Mouse (Mus musculus) midbrain, embryonic 14.5 days (tissue): ENCODE measurements around the gene Serinc4. TPM values are rescaled to one million over a fixed set of nuclear protein-coding genes. Genes with fewer than 3 reads are reported as not detected.
A peak's percentile ranks its signal among the peaks of the same experiment; 100 is the strongest.

Source experiments
- ATAC-seq: fragments of 200-750 bp; cut with Nextera tagmentation; 2 replicates; pipeline ENCODE4 v1.8.0; 2017; ENCODE audit warnings: moderate number of reproducible peaks, moderate library complexity; ENCODE audit not compliant: low FRiP score, low TSS enrichment
- DNase-seq: peaks from one replicate; pipeline ENCODE4 v3.0.0-alpha.2; 2015
- H3K27ac ChIP-seq: fragments of 300-500 bp; sonication (generic); replicated peaks from 2 replicates; pipeline ENCODE4 v1.5.1; 2014; ENCODE audit warnings: mild to moderate bottlenecking, low read depth, low read length, moderate library complexity
- H3K27me3 ChIP-seq: fragments of 300-500 bp; sonication (generic); 2 replicates; pipeline ENCODE4 v1.6.1; 2014; ENCODE audit warnings: low read length, control low read depth, mixed read lengths; ENCODE audit not compliant: control insufficient read depth, insufficient read depth
- H3K36me3 ChIP-seq: fragments of 300-500 bp; sonication (generic); 2 replicates; pipeline ENCODE4 v1.6.1; 2014; ENCODE audit warnings: low read length, control low read depth; ENCODE audit not compliant: control insufficient read depth, insufficient read depth
- H3K4me1 ChIP-seq: fragments of 300-500 bp; sonication (generic); 2 replicates; pipeline ENCODE4 v1.6.1; 2014; ENCODE audit warnings: mild to moderate bottlenecking, antibody characterized with exemption, low read length, control low read depth; ENCODE audit not compliant: control insufficient read depth, insufficient read depth
- H3K4me2 ChIP-seq: fragments of 300-500 bp; sonication (generic); 2 replicates; pipeline ENCODE4 v1.6.1; 2014; ENCODE audit warnings: mild to moderate bottlenecking, low read length, moderate library complexity
- H3K4me3 ChIP-seq: fragments of 300-500 bp; sonication (generic); replicated peaks from 2 replicates; pipeline ENCODE4 v1.5.1; 2014; ENCODE audit warnings: low read depth, low read length
- H3K9ac ChIP-seq: fragments of 300-500 bp; sonication (generic); replicated peaks from 2 replicates; pipeline ENCODE4 v1.6.1; 2014; ENCODE audit warnings: mild to moderate bottlenecking, low read length, moderate library complexity
- H3K9me3 ChIP-seq: fragments of 300-500 bp; sonication (generic); 2 replicates; pipeline ENCODE4 v1.6.1; 2016; ENCODE audit warnings: low read length, control low read depth, mixed read lengths; ENCODE audit not compliant: control insufficient read depth
- WGBS: fragments of 180-500 bp; shearing (Covaris S2); extraction: QIAGEN DNeasy Blood & Tissue Kit; methylation state at CpG from one replicate; pipeline ENCODE4 v1.1.7; 2014; 5-methylcytosine and 5-hydroxymethylcytosine counted together
- polyA plus RNA-seq: library from polyadenylated mRNA; unstranded; fragments of >200 nt; fragmentation: Nextera tagmentation; extraction: Ambion mirVana; gene quantifications from 2 replicates; pipeline ENCODE4 v1.2.1, GENCODE M21; 2014

The Serinc4 gene
- polyA plus RNA-seq, 1 experiment from 2014 or later, result 1.8 TPM

- Histone ChIP-seq H3K4me2 (peak overlapping the region; percentile 61), H3K9me3 (no peaks in the 10 kb centered on the region), H3K9ac (peak overlapping the region; percentile 80), H3K36me3 (peaks cover 24% of the 10 kb centered on the region), H3K4me1 (peaks cover 12% of the 10 kb centered on the region), H3K27me3 (no peaks in the 10 kb centered on the region), H3K27ac (peak overlapping the region; percentile 93), H3K4me3 (peak overlapping the region; percentile 97)
- DNase-seq (no peak), ATAC-seq (no peak)
- 4% methylated on average over 7 of the region's 7 CpGs for WGBS
Observed at GRCm38 (mm10) chr2:121450093-121450492, 6.5 kb downstream of the Serinc4 start.

GRCm38 (mm10) chr2:121449545-121450011 lies 7.0 kb downstream of the Serinc4 start:
- peaks cover 23% of the 10 kb centered on the region for H3K36me3 ChIP-seq
- H3K4me2 ChIP-seq, result peak overlapping the region; percentile 61
- peak; percentile 72 for ATAC-seq
- peaks cover 12% of the 10 kb centered on the region for H3K4me1 ChIP-seq
- H3K27me3 ChIP-seq, result no peaks in the 10 kb centered on the region
- no peak for DNase-seq
- peak overlapping the region; percentile 93 for H3K27ac ChIP-seq
- H3K9ac ChIP-seq, result peak overlapping the region; percentile 80
- under 1% methylated on average over 37 of the region's 54 CpGs for WGBS
- H3K4me3 ChIP-seq, result peak overlapping the region; percentile 97
- no peaks in the 10 kb centered on the region for H3K9me3 ChIP-seq

GRCm38 (mm10) chr2:121448739-121449535 lies 7.6 kb downstream of the Serinc4 start, which contains the start of gene Serf2:
Gene Serf2, plus strand, starts transcription at chr2:121449195.
- WGBS, result under 1% methylated on average over 74 of the region's 74 CpGs
- H3K9me3 ChIP-seq, result no peaks in the 10 kb centered on the region
- peak within 1 kb of the TSS; percentile 80 for H3K9ac ChIP-seq

GRCm38 (mm10) chr2:121448136-121448535 lies 8.4 kb downstream of the Serinc4 start:
- Histone ChIP-seq H3K9ac (0 out of 2 replicates have a peak overlapping the region, but pooled peaks have one; percentile 50), H3K4me1 (peaks cover 12% of the 10 kb centered on the region), H3K4me3 (peak overlapping the region; percentile 97), H3K4me2 (peak overlapping the region; percentile 61), H3K36me3 (peaks cover 18% of the 10 kb centered on the region), H3K27me3 (0 out of 2 replicates have a peak, but pooled peaks cover 1% of the 10 kb centered on the region), H3K9me3 (no peaks in the 10 kb centered on the region), H3K27ac (0 out of 2 replicates have a peak overlapping the region, but pooled peaks have one; percentile 55)
- WGBS, result 14% methylated on average over 9 of the region's 9 CpGs
- ATAC-seq (no peak), DNase-seq (peak; percentile 56)

More at GRCm38 (mm10) chr2:121448739-121449535, 7.6 kb downstream of the Serinc4 start, which contains the start of gene Serf2:
- Histone ChIP-seq H3K27me3 (no peaks in the 10 kb centered on the region), H3K4me1 (peaks cover 12% of the 10 kb centered on the region), H3K36me3 (peaks cover 20% of the 10 kb centered on the region), H3K27ac (peak within 1 kb of the TSS; percentile 93), H3K4me2 (peak within 1 kb of the TSS; percentile 61), H3K4me3 (peak within 1 kb of the TSS; percentile 97)
- peak; percentile 99 for DNase-seq
- ATAC-seq, result peak; percentile 100

GRCm38 (mm10) chr2:121447006-121447405 lies 9.6 kb downstream of the Serinc4 start:
- no peak overlapping the region for H3K4me3 ChIP-seq
- H3K9me3 ChIP-seq, result no peaks in the 10 kb centered on the region
- no peak overlapping the region for H3K9ac ChIP-seq
- no peak overlapping the region for H3K27ac ChIP-seq
- H3K27me3 ChIP-seq, result peaks cover 12% of the 10 kb centered on the region
- peaks cover 20% of the 10 kb centered on the region for H3K4me1 ChIP-seq
- ATAC-seq (no peak), DNase-seq (no peak)
- no peak overlapping the region for H3K4me2 ChIP-seq
- H3K36me3 ChIP-seq, result peaks cover 7% of the 10 kb centered on the region; the same call in 1 of the 2 replicates
- WGBS, result 95% methylated on average over 3 of the region's 3 CpGs

GRCm38 (mm10) chr2:121446506-121446905 lies 10.1 kb downstream of the Serinc4 start:
- H3K4me2 ChIP-seq, result no peak overlapping the region
- H3K4me1 ChIP-seq, result peaks cover 22% of the 10 kb centered on the region
- ATAC-seq (no peak), DNase-seq (no peak)
- no peak overlapping the region for H3K27ac ChIP-seq
- no peak overlapping the region for H3K9ac ChIP-seq
- H3K4me3 ChIP-seq, result no peak overlapping the region
- no peaks in the 10 kb centered on the region for H3K9me3 ChIP-seq
- WGBS, result 80% methylated on average over 4 of the region's 4 CpGs
- H3K36me3 ChIP-seq, result peaks cover 5% of the 10 kb centered on the region; the same call in 1 of the 2 replicates
- peaks cover 17% of the 10 kb centered on the region for H3K27me3 ChIP-seq

- Histone ChIP-seq H3K36me3 (no peaks in the 10 kb centered on the region), H3K27me3 (peaks cover 25% of the 10 kb centered on the region), H3K9ac (no peak overlapping the region), H3K4me1 (peaks cover 11% of the 10 kb centered on the region), H3K9me3 (no peaks in the 10 kb centered on the region), H3K4me3 (no peak overlapping the region), H3K4me2 (no peak overlapping the region), H3K27ac (no peak overlapping the region)
- no peak for ATAC-seq
- WGBS, result 91% methylated on average over 3 of the region's 3 CpGs
- DNase-seq, result no peak
Observed at GRCm38 (mm10) chr2:121445117-121445516, 11.5 kb downstream of the Serinc4 start.

- Histone ChIP-seq H3K36me3 (peaks cover 8% of the 10 kb centered on the region), H3K4me2 (no peak within 1 kb of the TSS; the same call in 1 of the 2 replicates), H3K4me1 (peaks cover 10% of the 10 kb centered on the region; the same call in 1 of the 2 replicates), H3K9me3 (no peaks in the 10 kb centered on the region), H3K27me3 (peaks cover 25% of the 10 kb centered on the region), H3K9ac (no peak within 1 kb of the TSS), H3K4me3 (no peak within 1 kb of the TSS), H3K27ac (no peak within 1 kb of the TSS)
- WGBS, result 88% methylated on average over 1 of the region's 1 CpGs
- ATAC-seq (no peak), DNase-seq (no peak)
Observed at GRCm38 (mm10) chr2:121444178-121444577, 12.4 kb downstream of the Serinc4 start, which contains the start of gene Ell3. Gene Ell3, minus strand, starts transcription at chr2:121444278.
